Mouse (Mus musculus) lung, postnatal 14 days (tissue): ENCODE data around the gene Trmt61a.
"Not testable (repeated sequence)": the region's sequence is repeated elsewhere in the genome, so short reads cannot be mapped to it uniquely, and the experiment has no call there.

Experiments
- DNase-seq: peaks from one replicate; pipeline ENCODE4 v3.0.0; 2021

Trmt61a gene

GRCm38 (mm10) chr12:111699542-111699941 lies 21.6 kb downstream of the Trmt61a start:
- DNase-seq = no peak

- DNase-seq = no peak
These were observed 23.1 kb downstream of the Trmt61a start for GRCm38 (mm10) chr12:111700920-111701458.

- DNase-seq = no peak
These were observed 25.4 kb downstream of the Trmt61a start for GRCm38 (mm10) chr12:111703301-111703700.

- DNase-seq = peak; percentile 70
These were observed 26.7 kb downstream of the Trmt61a start for GRCm38 (mm10) chr12:111704609-111705008.

GRCm38 (mm10) chr12:111705186-111705973 lies 27.5 kb downstream of the Trmt61a start:
- peak; percentile 84 for DNase-seq

GRCm38 (mm10) chr12:111708181-111708580 lies 30.3 kb downstream of the Trmt61a start:
- no peak for DNase-seq

- no peak for DNase-seq
These were observed 32.2 kb downstream of the Trmt61a start for GRCm38 (mm10) chr12:111710091-111710490.

GRCm38 (mm10) chr12:111712476-111712875 lies 34.6 kb downstream of the Trmt61a start:
- DNase-seq = no peak

- peak; percentile 90 for DNase-seq
These were observed 35.2 kb downstream of the Trmt61a start, which contains the start of the genes Bag5 and Apopt1 for GRCm38 (mm10) chr12:111713004-111713651. TSS of gene Bag5 (minus strand) at chr12:111713257. TSS of gene Apopt1 (plus strand) at chr12:111713261.

- not testable (repeated sequence) for DNase-seq
These were observed 36.0 kb downstream of the Trmt61a start for GRCm38 (mm10) chr12:111713880-111714279.

GRCm38 (mm10) chr12:111716505-111716904 lies 38.6 kb downstream of the Trmt61a start:
- no peak for DNase-seq

GRCm38 (mm10) chr12:111718656-111719055 lies 40.8 kb downstream of the Trmt61a start:
- DNase-seq = no peak

- DNase-seq = no peak
These were observed 42.3 kb downstream of the Trmt61a start for GRCm38 (mm10) chr12:111720222-111720621.

GRCm38 (mm10) chr12:111722654-111723053 lies 44.7 kb downstream of the Trmt61a start:
- DNase-seq = peak; percentile 71

- no peak for DNase-seq
These were observed 46.9 kb downstream of the Trmt61a start for GRCm38 (mm10) chr12:111724638-111725337.

- no peak for DNase-seq
These were observed 47.6 kb downstream of the Trmt61a start for GRCm38 (mm10) chr12:111725338-111726121.

- peak; percentile 39 for DNase-seq
These were observed 48.2 kb downstream of the Trmt61a start for GRCm38 (mm10) chr12:111726122-111726463.

- no peak for DNase-seq
These were observed 50.1 kb downstream of the Trmt61a start for GRCm38 (mm10) chr12:111727956-111728355.

GRCm38 (mm10) chr12:111731822-111732807 lies 54.2 kb downstream of the Trmt61a start:
- peak; percentile 89 for DNase-seq

GRCm38 (mm10) chr12:111732921-111733320 lies 55.0 kb downstream of the Trmt61a start:
- DNase-seq = no peak
